Mouse (Mus musculus): ENCODE measurements around the gene Ell2. TPM values are rescaled to one million over a fixed set of nuclear protein-coding genes. Genes with fewer than 3 reads are reported as not detected.
"Not testable (repeated sequence)": the region's sequence is repeated elsewhere in the genome, so short reads cannot be mapped to it uniquely, and the experiment has no call there.

The Ell2 gene
- polyA plus RNA-seq, 1 experiment from 2014 or later = 1.6 TPM

- ATAC-seq = no peak
- no peaks in the 10 kb centered on the region for H3K9me3 ChIP-seq (ENCODE audit: control insufficient read depth, low read length)
- H3K27me3 ChIP-seq (replicated peaks; ENCODE audit: control insufficient read depth, insufficient read depth, low read length) = no peaks in the 10 kb centered on the region
- H3K36me3 ChIP-seq (ENCODE audit: control insufficient read depth, insufficient read depth) = no peaks in the 10 kb centered on the region
- no peak overlapping the region for H3K9ac ChIP-seq (replicated peaks; ENCODE audit: low read depth, low read length)
- peaks cover 19% of the 10 kb centered on the region for H3K4me1 ChIP-seq (replicated peaks; ENCODE audit: control insufficient read depth, insufficient read depth, low read length)
- no peak overlapping the region for H3K4me3 ChIP-seq (replicated peaks; ENCODE audit: low read length)
- WGBS = 41% methylated on average over 4 of the region's 4 CpGs
- no peak overlapping the region for H3K27ac ChIP-seq (ENCODE audit: low read length)
- peak overlapping the region; percentile 87 for H3K4me2 ChIP-seq (ENCODE audit: low read length)
Observed at GRCm38 (mm10) chr13:75709026-75709778, 2.6 kb downstream of the Ell2 start.

GRCm38 (mm10) chr13:75710152-75710551 is 3.6 kb downstream of the Ell2 start:
- H3K36me3 ChIP-seq (ENCODE audit: control insufficient read depth, insufficient read depth) = no peaks in the 10 kb centered on the region
- no peaks in the 10 kb centered on the region for H3K27me3 ChIP-seq (replicated peaks; ENCODE audit: control insufficient read depth, insufficient read depth, low read length)
- no peak overlapping the region for H3K4me2 ChIP-seq (ENCODE audit: low read length)
- H3K27ac ChIP-seq (ENCODE audit: low read length) = no peak overlapping the region
- H3K9ac ChIP-seq (replicated peaks; ENCODE audit: low read depth, low read length) = no peak overlapping the region
- H3K4me3 ChIP-seq (replicated peaks; ENCODE audit: low read length) = no peak overlapping the region
- no peak for ATAC-seq
- H3K4me1 ChIP-seq (replicated peaks; ENCODE audit: control insufficient read depth, insufficient read depth, low read length) = peaks cover 19% of the 10 kb centered on the region
- H3K9me3 ChIP-seq (ENCODE audit: control insufficient read depth, low read length) = no peaks in the 10 kb centered on the region
- WGBS = 61% methylated on average over 6 of the region's 6 CpGs

- H3K4me1 ChIP-seq (replicated peaks; ENCODE audit: control insufficient read depth, insufficient read depth, low read length) = peaks cover 19% of the 10 kb centered on the region
- not testable (repeated sequence) for H3K36me3 ChIP-seq (ENCODE audit: control insufficient read depth, insufficient read depth); H3K9ac ChIP-seq (replicated peaks; ENCODE audit: low read depth, low read length); H3K27ac ChIP-seq (ENCODE audit: low read length); ATAC-seq; H3K4me2 ChIP-seq (ENCODE audit: low read length); H3K27me3 ChIP-seq (replicated peaks; ENCODE audit: control insufficient read depth, insufficient read depth, low read length); H3K4me3 ChIP-seq (replicated peaks; ENCODE audit: low read length); H3K9me3 ChIP-seq (ENCODE audit: control insufficient read depth, low read length)
- 94% methylated on average over 3 of the region's 4 CpGs for WGBS
Observed at GRCm38 (mm10) chr13:75711517-75711916, 5.0 kb downstream of the Ell2 start.

- H3K4me1 ChIP-seq (replicated peaks; ENCODE audit: control insufficient read depth, insufficient read depth, low read length) = peaks cover 17% of the 10 kb centered on the region
- H3K4me3 ChIP-seq (replicated peaks; ENCODE audit: low read length); H3K36me3 ChIP-seq (ENCODE audit: control insufficient read depth, insufficient read depth); H3K9ac ChIP-seq (replicated peaks; ENCODE audit: low read depth, low read length); H3K27ac ChIP-seq (ENCODE audit: low read length); H3K4me2 ChIP-seq (ENCODE audit: low read length); H3K9me3 ChIP-seq (ENCODE audit: control insufficient read depth, low read length); H3K27me3 ChIP-seq (replicated peaks; ENCODE audit: control insufficient read depth, insufficient read depth, low read length); ATAC-seq: not testable (repeated sequence)
- WGBS = 93% methylated on average over 5 of the region's 5 CpGs
Observed at GRCm38 (mm10) chr13:75712544-75712943, 6.0 kb downstream of the Ell2 start.

- no peaks in the 10 kb centered on the region for H3K27me3 ChIP-seq (replicated peaks; ENCODE audit: control insufficient read depth, insufficient read depth, low read length)
- H3K27ac ChIP-seq (ENCODE audit: low read length) = no peak overlapping the region
- H3K9ac ChIP-seq (replicated peaks; ENCODE audit: low read depth, low read length) = no peak overlapping the region
- H3K9me3 ChIP-seq (ENCODE audit: control insufficient read depth, low read length) = no peaks in the 10 kb centered on the region
- no peak overlapping the region for H3K4me3 ChIP-seq (replicated peaks; ENCODE audit: low read length)
- H3K4me2 ChIP-seq (ENCODE audit: low read length) = no peak overlapping the region
- 91% methylated on average over 6 of the region's 6 CpGs for WGBS
- no peak for ATAC-seq
- no peaks in the 10 kb centered on the region for H3K36me3 ChIP-seq (ENCODE audit: control insufficient read depth, insufficient read depth)
- H3K4me1 ChIP-seq (replicated peaks; ENCODE audit: control insufficient read depth, insufficient read depth, low read length) = no peaks in the 10 kb centered on the region; the same call in 1 of the 2 replicates
Observed at GRCm38 (mm10) chr13:75714407-75714806, 7.8 kb downstream of the Ell2 start.

GRCm38 (mm10) chr13:75717638-75718302 is 11.2 kb downstream of the Ell2 start:
- no peaks in the 10 kb centered on the region for H3K36me3 ChIP-seq (ENCODE audit: control insufficient read depth, insufficient read depth)
- 80% methylated on average over 3 of the region's 3 CpGs for WGBS
- no peaks in the 10 kb centered on the region for H3K27me3 ChIP-seq (replicated peaks; ENCODE audit: control insufficient read depth, insufficient read depth, low read length)
- no peak overlapping the region for H3K4me2 ChIP-seq (ENCODE audit: low read length)
- no peak overlapping the region for H3K9ac ChIP-seq (replicated peaks; ENCODE audit: low read depth, low read length)
- ATAC-seq = no peak
- H3K27ac ChIP-seq (ENCODE audit: low read length) = no peak overlapping the region
- no peaks in the 10 kb centered on the region for H3K9me3 ChIP-seq (ENCODE audit: control insufficient read depth, low read length)
- no peaks in the 10 kb centered on the region for H3K4me1 ChIP-seq (replicated peaks; ENCODE audit: control insufficient read depth, insufficient read depth, low read length)
- no peak overlapping the region for H3K4me3 ChIP-seq (replicated peaks; ENCODE audit: low read length)

GRCm38 (mm10) chr13:75718376-75718775 is 11.8 kb downstream of the Ell2 start:
- Histone ChIP-seq H3K4me2 (ENCODE audit: low read length) (no peak overlapping the region), H3K9ac (replicated peaks; ENCODE audit: low read depth, low read length) (no peak overlapping the region), H3K4me1 (replicated peaks; ENCODE audit: control insufficient read depth, insufficient read depth, low read length) (no peaks in the 10 kb centered on the region), H3K36me3 (ENCODE audit: control insufficient read depth, insufficient read depth) (no peaks in the 10 kb centered on the region), H3K4me3 (replicated peaks; ENCODE audit: low read length) (no peak overlapping the region), H3K27ac (ENCODE audit: low read length) (no peak overlapping the region), H3K27me3 (replicated peaks; ENCODE audit: control insufficient read depth, insufficient read depth, low read length) (no peaks in the 10 kb centered on the region), H3K9me3 (ENCODE audit: control insufficient read depth, low read length) (no peaks in the 10 kb centered on the region)
- no peak for ATAC-seq

- no peak overlapping the region for H3K4me2 ChIP-seq (ENCODE audit: low read length)
- no peaks in the 10 kb centered on the region for H3K9me3 ChIP-seq (ENCODE audit: control insufficient read depth, low read length)
- no peaks in the 10 kb centered on the region for H3K4me1 ChIP-seq (replicated peaks; ENCODE audit: control insufficient read depth, insufficient read depth, low read length)
- no peak overlapping the region for H3K27ac ChIP-seq (ENCODE audit: low read length)
- no peaks in the 10 kb centered on the region for H3K36me3 ChIP-seq (ENCODE audit: control insufficient read depth, insufficient read depth)
- WGBS = 81% methylated on average over 4 of the region's 4 CpGs
- H3K27me3 ChIP-seq (replicated peaks; ENCODE audit: control insufficient read depth, insufficient read depth, low read length) = no peaks in the 10 kb centered on the region
- no peak overlapping the region for H3K9ac ChIP-seq (replicated peaks; ENCODE audit: low read depth, low read length)
- no peak overlapping the region for H3K4me3 ChIP-seq (replicated peaks; ENCODE audit: low read length)
- no peak for ATAC-seq
Observed at GRCm38 (mm10) chr13:75719645-75720044, 13.1 kb downstream of the Ell2 start.

- no peak overlapping the region for H3K4me3 ChIP-seq (replicated peaks; ENCODE audit: low read length)
- no peak overlapping the region for H3K4me2 ChIP-seq (ENCODE audit: low read length)
- H3K9ac ChIP-seq (replicated peaks; ENCODE audit: low read depth, low read length) = no peak overlapping the region
- ATAC-seq = peak; percentile 75
- H3K36me3 ChIP-seq (ENCODE audit: control insufficient read depth, insufficient read depth) = no peaks in the 10 kb centered on the region
- WGBS = 57% methylated on average over 4 of the region's 4 CpGs
- H3K4me1 ChIP-seq (replicated peaks; ENCODE audit: control insufficient read depth, insufficient read depth, low read length) = 0 out of 2 replicates have a peak, but pooled peaks cover 3% of the 10 kb centered on the region
- H3K27me3 ChIP-seq (replicated peaks; ENCODE audit: control insufficient read depth, insufficient read depth, low read length) = no peaks in the 10 kb centered on the region
- no peak overlapping the region for H3K27ac ChIP-seq (ENCODE audit: low read length)
- no peaks in the 10 kb centered on the region for H3K9me3 ChIP-seq (ENCODE audit: control insufficient read depth, low read length)
Observed at GRCm38 (mm10) chr13:75726569-75727373, 20.2 kb downstream of the Ell2 start.

Measured in forebrain, embryonic 16.5 days (tissue).